Mouse (Mus musculus) heart, adult 2 months (tissue): ENCODE results near the gene Atrip.

Experiments used
- CTCF ChIP-seq: fragments of 200-600 bp; IDR thresholded peaks from 2 replicates; pipeline ENCODE4 v1.8.1; 2022; ENCODE audit warnings: antibody characterized with exemption, mild to moderate bottlenecking, moderate library complexity
- EP300 ChIP-seq: fragments of 200-500 bp; IDR thresholded peaks from 2 replicates; pipeline ENCODE4 v1.6.1; 2011; ENCODE audit warnings: low read depth, low read length, control low read depth; ENCODE audit not compliant: insufficient read depth
- POLR2A ChIP-seq: fragments of 200-500 bp; IDR thresholded peaks from 2 replicates; pipeline ENCODE4 v1.6.1; 2011; ENCODE audit warnings: mild to moderate bottlenecking, low read depth, low read length, control low read depth; ENCODE audit not compliant: insufficient read depth

DNA sequence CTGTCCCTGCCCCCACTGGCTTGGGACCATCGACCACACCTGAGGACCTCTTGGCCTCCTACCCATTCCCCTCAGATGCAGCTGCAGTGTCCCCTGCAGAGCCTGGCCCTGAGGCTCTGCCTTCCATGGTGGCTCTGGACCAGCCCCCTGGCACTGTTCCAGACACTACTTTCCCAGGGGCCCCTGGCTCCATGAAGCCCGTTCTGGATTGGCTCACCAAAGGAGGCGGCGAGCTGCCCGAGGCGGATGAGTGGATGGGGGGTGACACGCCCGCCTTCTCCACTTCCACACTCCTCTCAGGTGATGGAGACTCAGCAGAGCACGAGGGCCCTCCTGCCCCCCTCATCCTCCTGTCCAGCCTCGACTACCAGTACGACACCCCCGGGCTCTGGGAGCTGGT, 31.1 kb upstream of the Atrip start:
- TF ChIP-seq CTCF = no peak
- TF ChIP-seq POLR2A = no peak
- no peak for TF ChIP-seq EP300
